Mouse (Mus musculus) lung, postnatal 0 days (tissue): ENCODE measurements around the gene Il17rb.

ENCODE experiments used
- CTCF ChIP-seq: IDR thresholded peaks from 2 replicates; pipeline ENCODE4 v1.5.1; 2016; ENCODE audit warnings: antibody characterized with exemption, mild to moderate bottlenecking
- EP300 ChIP-seq: IDR thresholded peaks from 2 replicates; pipeline ENCODE4 v1.6.1; 2016; ENCODE audit warnings: antibody characterized with exemption, mild to moderate bottlenecking, control low read depth

GRCm38 (mm10) chr14:29997345-29997744 is 11.4 kb downstream of the Il17rb start:
- TF ChIP-seq CTCF (no peak), EP300 (no peak)
